Mouse (Mus musculus) myocyte (in vitro differentiated cells): ENCODE measurements around the gene Tmem69.
A peak's percentile ranks its signal among the peaks of the same experiment; 100 is the strongest.

Source experiments
- CEBPB ChIP-seq: IDR thresholded peaks from 2 replicates; pipeline ENCODE4 v1.6.1; 2011; ENCODE audit warnings: mild to moderate bottlenecking, moderate library complexity; ENCODE audit not compliant: poor library complexity, insufficient read depth, severe bottlenecking
- E2F4 ChIP-seq: IDR thresholded peaks from one replicate; pipeline ENCODE4 v1.6.1; 2011; ENCODE audit warnings: mild to moderate bottlenecking, control low read depth, moderate library complexity; ENCODE audit not compliant: insufficient read depth
- MAX ChIP-seq: IDR thresholded peaks from one replicate; pipeline ENCODE4 v1.6.1; 2011; ENCODE audit warnings: low read depth, mild to moderate bottlenecking, control low read depth
- MYOG ChIP-seq, 3 experiments: IDR thresholded peaks; one replicate each; pipeline ENCODE4 v1.6.1; 2011; ENCODE audit warnings: control low read depth in 2 of 3, low read depth in 2 of 3, mild to moderate bottlenecking in 2 of 3; ENCODE audit not compliant: insufficient read length in 2 of 3, control insufficient read depth in 1 of 3, insufficient read depth in 1 of 3
- POLR2A ChIP-seq: IDR thresholded peaks from one replicate; pipeline ENCODE4 v1.6.1; 2011; ENCODE audit warnings: low read depth, mild to moderate bottlenecking, control low read depth, moderate library complexity; ENCODE audit not compliant: insufficient read length
- POLR2AphosphoS2 ChIP-seq: IDR thresholded peaks from one replicate; pipeline ENCODE4 v1.6.1; 2011; ENCODE audit warnings: low read depth, control low read depth; ENCODE audit not compliant: insufficient read length
- REST ChIP-seq: IDR thresholded peaks from one replicate; pipeline ENCODE4 v1.6.1; 2011; ENCODE audit warnings: mild to moderate bottlenecking, control low read depth, moderate library complexity; ENCODE audit not compliant: insufficient read depth, insufficient read length
- TCF12 ChIP-seq: IDR thresholded peaks from one replicate; pipeline ENCODE4 v1.6.1; 2011; ENCODE audit warnings: mild to moderate bottlenecking, control low read depth; ENCODE audit not compliant: poor library complexity, insufficient read depth, severe bottlenecking
- TCF3 ChIP-seq: IDR thresholded peaks from one replicate; pipeline ENCODE4 v1.6.1; 2011; ENCODE audit warnings: low read depth, control low read depth; ENCODE audit not compliant: insufficient read length
- USF1 ChIP-seq: IDR thresholded peaks from one replicate; pipeline ENCODE4 v1.6.1; 2011; ENCODE audit warnings: low read depth, mild to moderate bottlenecking, control low read depth, moderate library complexity

GRCm38 (mm10) chr4:116596978-116597881 is 41.5 kb upstream of the Tmem69 start:
- TF ChIP-seq POLR2A (peak; percentile 59), TCF12 (no peak), REST (no peak), E2F4 (no peak), CEBPB (no peak), MAX (no peak), USF1 (no peak), POLR2AphosphoS2 (peak; percentile 70), MYOG (IDR thresholded peaks at IDR 0.05; ENCODE audit: control insufficient read depth in 1 of 3, insufficient read depth in 1 of 3, insufficient read length in 2 of 3, low read depth in 2 of 3) (peak in 1 of 3 experiments; percentile 9), TCF3 (no peak)
